Mouse (Mus musculus) mouse trophoblast stem cell (cell line): ENCODE data around the gene Slc22a18.

Source experiments
- in situ Hi-C, 2 experiments: fragments of 300-500 bp; cut with MseI, MboI; formaldehyde crosslinking; loops; 2 replicates in 1 of 2; 3 replicates in 1 of 2; pipeline ENCODE4 v1.15.1; 2025

The Slc22a18 gene

DNA sequence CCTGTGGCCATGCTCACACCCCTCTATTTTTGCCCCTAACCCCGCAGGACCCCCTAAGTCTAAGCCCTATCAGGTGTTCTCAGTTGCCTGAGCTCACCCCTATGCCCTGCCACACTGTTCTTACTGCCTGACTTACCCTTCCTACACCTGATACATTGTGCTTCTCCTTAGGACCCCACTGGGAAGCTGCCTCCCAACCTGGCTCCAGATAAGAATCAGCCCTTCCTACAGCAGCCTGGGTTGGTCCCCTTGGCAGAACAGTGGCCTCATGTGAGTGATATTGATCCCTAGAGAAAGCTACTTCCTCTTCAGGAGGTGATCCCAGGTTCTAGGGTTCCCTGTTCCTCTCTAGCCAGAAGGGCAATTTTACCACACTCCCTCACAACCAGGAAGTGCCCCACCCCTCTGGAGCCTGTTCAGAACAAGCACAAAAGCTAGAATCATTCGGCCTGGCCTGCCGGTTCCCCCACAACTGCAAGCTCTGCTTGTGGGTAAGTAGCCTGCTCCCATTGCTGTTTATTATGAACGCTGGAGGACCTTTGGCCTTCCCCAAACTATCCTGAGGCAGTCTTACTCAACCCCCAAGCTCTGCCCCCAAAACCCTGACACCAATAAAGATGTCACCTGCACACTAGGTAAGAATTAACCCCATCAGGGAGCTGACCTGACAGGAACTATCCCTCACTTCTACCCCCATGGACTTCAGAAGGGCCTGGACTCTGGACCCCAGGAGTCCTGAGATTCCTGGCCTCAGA is at the start of gene Slc22a18:
TSS of gene Slc22a18 (plus strand) at position 390 of the 755 bp plus-strand sequence.
- in situ Hi-C loops: no loop called here

DNA sequence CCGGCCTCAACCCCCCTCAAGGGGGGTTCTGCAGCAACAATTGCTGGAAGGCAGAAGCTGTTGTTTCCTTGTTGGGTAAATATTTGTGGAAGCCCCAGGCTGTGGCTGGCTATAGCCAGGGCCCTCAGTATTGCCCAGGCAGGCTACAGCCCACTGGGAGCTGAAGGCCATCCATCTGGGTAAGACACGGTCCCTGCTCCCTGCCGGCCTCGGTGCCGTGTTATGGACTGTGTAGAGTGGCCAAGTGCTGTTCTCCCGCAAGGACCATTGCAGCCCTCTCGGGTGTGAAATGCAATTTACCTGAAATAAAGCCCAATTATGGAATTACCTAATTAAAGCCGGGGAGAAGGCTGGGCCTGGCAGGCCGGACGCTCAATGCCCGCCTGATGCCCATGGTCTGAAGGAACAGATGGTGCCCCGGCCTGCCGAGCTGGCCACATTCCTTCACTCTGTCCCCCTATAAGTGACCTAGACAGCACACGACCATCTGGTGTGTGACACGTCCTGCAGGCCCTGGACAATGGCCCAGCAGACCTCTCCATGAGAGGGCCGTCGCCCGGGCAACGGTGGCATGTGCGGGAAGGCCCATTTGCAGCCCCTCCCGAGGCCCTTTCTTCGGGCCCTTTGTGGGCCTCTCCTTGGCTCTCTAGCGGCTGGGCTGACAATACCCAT is 45.3 kb upstream of the Slc22a18 start:
- in situ Hi-C loops: no loop called here

GRCm38 (mm10) chr7:143428814-143429499 is 44.6 kb upstream of the Slc22a18 start:
- in situ Hi-C loops: no loop called here

- in situ Hi-C loops: no loop called here
Measured at GRCm38 (mm10) chr7:143432631-143433030, 40.9 kb upstream of the Slc22a18 start.

DNA sequence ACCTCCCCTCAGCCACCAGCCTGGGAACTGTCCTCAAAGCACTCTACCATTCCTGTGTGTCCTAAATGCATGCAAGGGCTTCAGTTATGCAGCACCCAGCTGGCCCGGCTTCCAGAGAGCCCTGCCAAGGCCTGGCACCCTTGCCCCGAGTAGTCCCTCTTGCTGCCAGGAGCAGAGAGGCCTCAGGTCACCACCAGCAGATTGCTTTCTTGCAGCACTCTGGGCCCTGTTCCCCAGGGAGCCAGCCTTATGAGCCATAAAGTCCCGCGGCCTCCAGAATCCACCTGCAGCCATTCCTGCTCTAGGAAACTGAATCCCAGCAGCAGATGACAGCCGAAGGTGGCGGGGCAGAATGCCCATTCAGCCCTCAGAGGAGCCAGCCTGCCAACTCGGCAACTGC is 40.2 kb upstream of the Slc22a18 start:
- in situ Hi-C loops: no loop called here

DNA sequence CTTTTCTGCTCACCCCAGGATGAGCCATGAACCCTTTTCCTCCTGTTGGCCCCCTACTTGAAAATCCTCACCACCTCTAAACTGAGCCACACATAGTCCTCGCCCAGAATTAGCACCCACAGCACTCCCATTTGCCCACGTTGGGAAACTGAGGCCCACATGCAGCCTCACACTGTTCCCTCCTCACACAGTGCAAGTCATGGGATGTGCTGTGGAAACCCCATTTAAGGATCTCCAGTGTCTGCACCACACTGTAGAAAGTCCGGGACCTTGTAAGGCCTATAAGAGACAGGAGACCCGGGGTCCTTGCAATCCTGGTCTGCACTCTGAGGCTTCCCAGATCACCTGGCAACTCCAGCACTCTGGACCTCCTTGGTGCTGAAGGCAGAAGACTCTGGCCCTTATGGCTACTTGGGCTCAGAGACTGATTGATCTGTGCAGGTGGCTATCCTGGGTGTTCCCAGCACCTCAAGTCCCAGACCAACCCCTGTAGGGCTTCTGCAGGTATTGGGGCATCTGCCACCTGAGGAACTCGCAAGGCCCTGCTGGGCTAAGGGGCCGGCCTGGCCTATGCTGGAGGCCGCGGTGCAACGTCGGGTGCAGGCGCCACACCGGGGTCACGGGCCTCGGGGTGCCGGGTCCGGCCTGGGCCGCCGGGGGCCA is 36.2 kb upstream of the Slc22a18 start:
- in situ Hi-C loops: no loop called here

- in situ Hi-C loops: no loop called here
Measured at GRCm38 (mm10) chr7:143437894-143438581, 35.5 kb upstream of the Slc22a18 start.

DNA sequence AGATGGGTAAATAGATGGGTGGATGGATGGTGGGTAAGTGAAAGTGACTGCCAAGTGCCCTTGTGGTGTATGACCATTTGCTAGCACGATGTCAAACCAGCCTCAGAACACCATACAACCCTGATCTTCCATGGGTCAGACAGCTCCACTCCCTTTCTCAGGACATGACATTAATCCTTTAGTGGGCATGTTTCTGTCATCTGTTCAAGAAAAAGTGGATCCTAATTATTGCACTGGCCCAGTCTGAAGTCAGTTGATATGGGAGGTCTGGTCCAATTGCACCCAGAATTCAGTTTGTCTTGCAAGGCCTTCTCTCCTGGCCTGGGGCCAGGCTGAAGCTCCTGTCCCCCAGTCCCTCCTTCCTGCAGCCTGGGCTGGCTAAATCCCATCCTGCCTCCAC is 34.6 kb upstream of the Slc22a18 start:
- in situ Hi-C loops: no loop called here

GRCm38 (mm10) chr7:143444580-143444954 is 29.0 kb upstream of the Slc22a18 start:
- in situ Hi-C loops: no loop called here

DNA sequence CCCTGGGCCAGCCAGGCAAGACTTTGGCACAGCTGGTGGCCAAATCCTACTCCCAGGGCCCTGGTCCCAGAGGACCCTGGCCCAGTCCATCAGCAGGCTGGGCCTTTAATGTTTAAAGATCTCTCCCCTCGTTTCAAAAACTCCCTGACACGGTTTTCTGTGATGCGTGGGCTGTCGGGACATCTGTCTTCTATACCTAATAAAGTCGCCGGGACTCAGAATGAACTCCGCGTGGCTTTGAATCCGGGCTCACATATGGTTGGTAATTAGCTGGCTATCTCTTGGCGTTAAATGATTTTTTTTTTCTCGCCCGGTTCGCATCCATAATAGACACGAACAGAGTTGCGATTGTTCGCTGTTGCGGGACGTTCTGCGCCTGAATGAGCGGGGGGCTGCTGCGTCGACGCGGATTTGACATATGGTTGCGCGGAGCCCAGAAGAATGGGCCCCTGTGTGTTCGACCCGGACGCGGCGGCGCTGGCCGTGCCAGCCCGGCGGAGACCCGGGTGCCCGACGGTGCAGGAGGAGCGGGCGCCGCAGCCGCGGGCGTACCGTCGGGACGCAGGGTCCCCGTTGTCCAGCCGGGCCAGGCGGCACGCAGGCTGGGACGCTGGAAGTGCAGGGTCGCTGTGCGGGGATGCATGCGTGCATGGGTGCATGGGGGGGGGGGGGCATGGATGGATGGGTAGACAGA is 28.4 kb upstream of the Slc22a18 start:
- in situ Hi-C loops: no loop called here

GRCm38 (mm10) chr7:143445651-143446460 is 27.7 kb upstream of the Slc22a18 start:
- in situ Hi-C loops: no loop called here

GRCm38 (mm10) chr7:143447130-143447529 is 26.4 kb upstream of the Slc22a18 start:
- in situ Hi-C loops: no loop called here

- in situ Hi-C loops: no loop called here
Measured at GRCm38 (mm10) chr7:143458963-143459331, 14.6 kb upstream of the Slc22a18 start.

DNA sequence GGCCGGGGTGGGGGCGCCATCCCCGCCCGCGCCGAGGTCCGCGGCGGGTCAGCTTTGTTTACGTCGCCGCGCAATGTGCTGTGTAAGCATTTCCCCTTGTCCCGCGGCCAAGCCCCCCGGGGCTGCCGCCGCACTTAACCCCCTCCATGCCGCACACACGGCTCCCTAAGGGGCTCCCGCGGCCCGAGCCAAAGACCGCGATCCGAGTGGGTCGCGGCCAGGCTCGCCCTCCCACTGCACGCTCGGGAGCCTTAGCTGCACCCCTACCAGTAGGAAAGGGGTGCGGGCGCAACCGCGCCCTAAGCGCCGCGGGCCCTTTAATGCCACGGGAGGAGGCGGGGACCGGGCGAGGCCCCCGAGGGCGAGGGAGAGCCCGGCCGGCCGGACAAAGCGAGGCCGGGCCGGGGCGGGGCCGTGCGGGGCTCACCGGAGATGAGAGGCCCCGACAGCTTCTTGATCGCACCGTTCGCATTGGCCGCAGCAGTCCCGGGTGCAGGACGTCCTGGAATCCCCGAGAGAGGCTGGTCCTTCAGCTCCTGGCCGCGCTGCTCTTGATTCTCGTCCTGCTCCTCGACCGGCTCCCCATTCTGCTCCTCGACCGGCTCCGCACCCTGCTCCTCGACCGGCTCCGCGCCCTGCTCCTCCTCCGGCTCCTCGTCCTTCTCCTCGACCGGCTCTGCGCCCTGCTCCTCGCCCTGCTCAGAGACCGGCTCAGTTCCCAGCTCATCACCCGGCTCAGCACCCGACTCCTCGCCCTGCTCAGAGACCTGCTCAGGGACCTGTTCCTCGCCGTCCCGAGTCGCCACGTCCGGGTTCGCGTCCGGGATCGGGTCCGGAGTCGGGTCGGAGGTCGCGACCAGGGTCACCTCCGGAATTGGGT is 14.0 kb upstream of the Slc22a18 start:
- in situ Hi-C loops: no loop called here

DNA sequence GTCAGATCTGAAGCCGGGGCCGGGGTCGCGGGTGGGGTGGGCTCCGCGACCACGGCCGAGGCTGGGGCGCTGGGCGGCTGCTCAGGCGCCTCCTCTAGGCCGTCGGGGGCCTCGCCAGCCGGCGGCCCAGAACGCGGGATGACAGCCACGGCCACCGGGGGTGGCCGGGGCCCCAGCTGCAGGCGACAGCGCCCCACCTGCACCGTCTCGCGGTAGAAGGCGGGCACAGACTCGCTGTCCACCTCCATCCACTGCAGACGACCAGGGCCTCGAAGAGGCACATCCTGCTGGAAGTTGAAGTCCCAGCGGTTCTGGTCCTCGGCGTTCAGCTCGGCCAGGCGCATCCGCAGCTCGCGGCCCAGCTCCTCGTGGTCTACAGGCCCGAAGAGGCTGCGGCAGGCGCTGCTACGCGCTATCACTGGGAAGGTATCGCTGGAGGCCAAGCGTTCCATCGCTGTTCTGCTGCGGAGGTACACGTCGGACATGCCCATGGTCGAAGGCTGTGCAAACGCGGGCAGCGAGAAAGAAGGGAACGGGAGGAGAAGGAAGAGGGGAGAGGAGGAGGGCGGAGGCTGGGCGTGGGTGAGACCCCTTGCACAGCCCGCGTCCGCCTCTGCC is 13.2 kb upstream of the Slc22a18 start:
- in situ Hi-C loops: no loop called here

DNA sequence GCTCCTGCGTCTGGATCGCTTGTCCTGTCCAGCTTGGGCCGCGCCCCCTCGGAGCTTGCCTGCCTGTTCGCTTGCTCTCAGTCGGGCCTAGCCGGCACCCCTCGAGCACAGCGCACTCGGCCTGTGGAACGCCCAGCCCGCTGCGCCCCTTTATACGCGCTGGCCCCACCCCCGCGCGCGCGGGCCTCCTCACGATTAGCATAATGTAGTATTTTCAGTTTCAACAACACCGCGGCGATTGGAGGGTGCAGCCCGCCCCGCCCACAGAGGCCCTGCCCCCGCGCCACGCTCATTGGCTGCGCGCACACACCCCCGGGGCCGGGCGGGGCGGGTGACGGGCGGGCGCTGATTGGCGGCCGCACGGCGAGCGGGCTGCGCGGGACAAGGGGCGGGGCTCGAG is 12.7 kb upstream of the Slc22a18 start, which contains the start of gene Cdkn1c:
TSS of gene Cdkn1c (minus strand) at position 177 of the 400 bp plus-strand sequence.
- in situ Hi-C loops: no loop called here

GRCm38 (mm10) chr7:143461294-143461870 is 12.2 kb upstream of the Slc22a18 start:
- in situ Hi-C loops: no loop called here

DNA sequence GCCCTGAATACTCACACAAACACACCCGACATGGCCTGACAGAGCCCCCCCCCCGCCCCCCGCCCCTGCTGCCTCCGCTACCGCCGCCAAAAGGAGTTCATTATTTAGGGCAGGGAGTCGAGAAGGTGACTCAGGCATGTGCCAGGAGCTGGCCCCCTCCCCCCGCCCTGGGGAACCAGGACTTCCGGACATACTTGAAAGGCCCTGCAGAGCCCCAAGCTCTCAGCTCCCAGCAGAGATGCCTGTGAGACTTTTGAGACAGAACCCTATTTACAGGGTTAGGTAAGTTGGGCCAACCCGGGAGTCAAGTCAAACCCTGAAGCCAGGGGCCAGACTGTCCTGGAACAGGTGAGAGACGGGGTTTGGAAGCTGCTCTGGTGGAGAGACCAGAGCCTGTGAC is 11.6 kb upstream of the Slc22a18 start:
- in situ Hi-C loops: no loop called here
